Mouse (Mus musculus): ENCODE measurements around the gene Atrip.

- TF ChIP-seq POLR2A (IDR thresholded peaks at IDR 0.05; ENCODE audit: extremely low read depth, insufficient read depth, low read length) (no peak), CTCF (IDR thresholded peaks at IDR 0.05; ENCODE audit: low read depth, low read length) (no peak)
Measured at GRCm38 (mm10) chr9:109119571-109119970, 45.6 kb upstream of the Atrip start.

All from liver, adult 2 months (tissue).